Mouse (Mus musculus): ENCODE data around the gene 4921536K21Rik.

GRCm38 (mm10) chr11:3912875-3913271 lies 18.0 kb upstream of the 4921536K21Rik start:
- TF ChIP-seq TAL1 (IDR thresholded peaks at IDR 0.05; ENCODE audit: low read length), result no peak
- TF ChIP-seq CTCF (IDR thresholded peaks at IDR 0.05 in 2 of 3, conservative IDR thresholded peaks at IDR 0.05 in 1 of 3; ENCODE audit: control insufficient read depth in 1 of 3, insufficient read depth in 1 of 3, low read depth in 2 of 3, low read length in 3 of 3, poor library complexity in 1 of 3, severe bottlenecking in 1 of 3), result no peak
- no peak for TF ChIP-seq MAFK (IDR thresholded peaks at IDR 0.05; ENCODE audit: borderline replicate concordance, low read depth, low read length)

All from MEL (cell line).